Mouse (Mus musculus) hindbrain, embryonic 16.5 days (tissue): Measurements from ENCODE around the gene Gfra1. TPM values are rescaled to one million over a fixed set of nuclear protein-coding genes. Genes with fewer than 3 reads are reported as not detected.
A peak's percentile ranks its signal among the peaks of the same experiment; 100 is the strongest.

Experiments used
- ATAC-seq: fragments of 200-750 bp; cut with Nextera tagmentation; 2 replicates; pipeline ENCODE4 v1.8.0; 2017; ENCODE audit warnings: moderate TSS enrichment, moderate library complexity
- H3K27ac ChIP-seq: fragments of 300-500 bp; sonication (generic); 2 replicates; pipeline ENCODE4 v1.5.1; 2014; ENCODE audit warnings: low read depth, mild to moderate bottlenecking, control low read depth, low read length, moderate library complexity
- H3K27me3 ChIP-seq: fragments of 300-500 bp; sonication (generic); replicated peaks from 2 replicates; pipeline ENCODE4 v1.6.1; 2014; ENCODE audit warnings: low read length; ENCODE audit not compliant: control insufficient read depth, insufficient read depth
- H3K36me3 ChIP-seq: fragments of 300-500 bp; sonication (generic); 2 replicates; pipeline ENCODE4 v1.6.1; 2014; ENCODE audit warnings: mild to moderate bottlenecking, low read length, moderate library complexity, mixed read lengths; ENCODE audit not compliant: control insufficient read depth, insufficient read depth
- H3K4me1 ChIP-seq: fragments of 300-500 bp; sonication (generic); 2 replicates; pipeline ENCODE4 v1.6.1; 2014; ENCODE audit warnings: low read depth, low read length; ENCODE audit not compliant: control insufficient read depth, insufficient read depth
- H3K4me2 ChIP-seq: fragments of 300-500 bp; sonication (generic); 2 replicates; pipeline ENCODE4 v1.6.1; 2014; ENCODE audit warnings: mild to moderate bottlenecking, low read length, control low read depth, moderate library complexity
- H3K4me3 ChIP-seq: fragments of 300-500 bp; sonication (generic); 2 replicates; pipeline ENCODE4 v1.5.1; 2014; ENCODE audit warnings: mild to moderate bottlenecking, low read length, control low read depth, moderate library complexity
- H3K9ac ChIP-seq: fragments of 300-500 bp; sonication (generic); 2 replicates; pipeline ENCODE4 v1.6.1; 2014; ENCODE audit warnings: low read depth, mild to moderate bottlenecking, control low read depth, low read length, moderate library complexity
- H3K9me3 ChIP-seq: fragments of 300-500 bp; sonication (generic); 2 replicates; pipeline ENCODE4 v1.6.1; 2014; ENCODE audit warnings: mild to moderate bottlenecking, low read length, moderate library complexity; ENCODE audit not compliant: control insufficient read depth
- WGBS: fragments of 180-500 bp; shearing (Covaris S2); extraction: QIAGEN DNeasy Blood & Tissue Kit; methylation state at CpG from one replicate; pipeline ENCODE4 v1.1.7; 2014; 5-methylcytosine and 5-hydroxymethylcytosine counted together
- polyA plus RNA-seq: library from polyadenylated mRNA; unstranded; fragments of >200 nt; fragmentation: Nextera tagmentation; extraction: Ambion mirVana; gene quantifications from 2 replicates; pipeline ENCODE4 v1.2.1, GENCODE M21; 2015

Gfra1 gene
- polyA plus RNA-seq, 1 experiment from 2014 or later: 38.6 TPM

DNA sequence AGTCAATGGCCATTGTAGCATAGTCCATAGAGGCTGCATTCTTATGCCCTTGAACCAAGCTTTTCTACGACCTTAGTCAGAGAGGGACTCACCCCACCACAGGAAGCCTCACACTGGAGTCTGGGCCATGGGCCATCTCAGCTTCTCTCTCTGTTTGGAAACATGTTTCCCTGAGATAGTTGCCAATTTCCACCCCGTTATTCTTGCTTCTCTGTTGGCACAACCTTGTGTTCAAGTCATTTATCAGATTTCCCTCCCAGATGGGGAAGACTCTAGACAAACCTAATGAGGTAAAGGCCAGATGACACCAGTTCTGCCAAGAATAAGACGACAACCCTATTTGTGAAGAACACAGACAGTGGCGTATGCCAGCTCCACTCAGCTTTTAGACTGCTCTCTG lies 238.1 kb downstream of the Gfra1 start:
- WGBS: 69% methylated on average over 4 of the region's 4 CpGs
- peak; percentile 56 for ATAC-seq

DNA sequence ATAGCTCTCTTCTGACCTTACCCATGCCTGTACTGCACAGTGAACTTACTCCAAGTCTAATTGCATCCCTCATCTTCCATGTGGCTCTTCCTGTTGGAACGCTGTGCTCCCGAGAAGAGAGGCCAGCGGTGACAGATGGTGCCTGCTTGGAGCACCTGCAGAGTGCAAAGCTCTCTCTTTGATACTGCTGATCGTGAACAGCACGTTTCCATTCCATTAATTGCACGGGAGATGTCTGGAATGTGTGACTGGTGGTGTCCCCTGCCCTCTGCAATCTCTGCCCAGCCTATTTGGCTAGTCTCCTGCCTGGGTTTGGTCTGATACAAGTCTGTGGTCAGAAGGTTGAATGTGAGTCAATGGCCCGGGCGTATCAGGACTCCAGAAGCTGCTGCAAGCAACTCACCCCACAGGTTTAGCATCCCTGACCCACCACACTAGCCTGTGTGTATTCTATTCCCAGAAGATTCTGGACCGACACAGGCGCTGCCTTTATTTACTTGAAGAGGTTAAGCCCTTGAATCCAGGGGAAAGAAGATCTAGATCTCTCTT lies 249.1 kb downstream of the Gfra1 start:
- Histone ChIP-seq H3K9me3 (no peaks in the 10 kb centered on the region), H3K4me1 (no peaks in the 10 kb centered on the region), H3K9ac (no peak overlapping the region), H3K4me3 (no peak overlapping the region), H3K36me3 (no peaks in the 10 kb centered on the region), H3K27ac (no peak overlapping the region), H3K4me2 (no peak overlapping the region), H3K27me3 (no peaks in the 10 kb centered on the region)
- ATAC-seq: peak; percentile 70
- WGBS: 59% methylated on average over 10 of the region's 10 CpGs

More for the DNA sequence above, 238.1 kb downstream of the Gfra1 start:
- H3K27ac ChIP-seq: no peak overlapping the region
- H3K9ac ChIP-seq: no peak overlapping the region
- no peaks in the 10 kb centered on the region for H3K9me3 ChIP-seq
- H3K36me3 ChIP-seq: no peaks in the 10 kb centered on the region
- H3K4me2 ChIP-seq: no peak overlapping the region
- H3K4me1 ChIP-seq: no peaks in the 10 kb centered on the region
- no peak overlapping the region for H3K4me3 ChIP-seq
- H3K27me3 ChIP-seq: no peaks in the 10 kb centered on the region

GRCm38 (mm10) chr19:58205470-58205869 lies 250.2 kb downstream of the Gfra1 start:
- H3K9ac ChIP-seq: no peak overlapping the region
- H3K4me3 ChIP-seq: no peak overlapping the region
- H3K27ac ChIP-seq: no peak overlapping the region
- H3K4me2 ChIP-seq: no peak overlapping the region
- no peaks in the 10 kb centered on the region for H3K9me3 ChIP-seq
- 72% methylated on average over 7 of the region's 7 CpGs for WGBS
- H3K27me3 ChIP-seq: no peaks in the 10 kb centered on the region
- ATAC-seq: no peak
- H3K36me3 ChIP-seq: no peaks in the 10 kb centered on the region
- H3K4me1 ChIP-seq: no peaks in the 10 kb centered on the region

DNA sequence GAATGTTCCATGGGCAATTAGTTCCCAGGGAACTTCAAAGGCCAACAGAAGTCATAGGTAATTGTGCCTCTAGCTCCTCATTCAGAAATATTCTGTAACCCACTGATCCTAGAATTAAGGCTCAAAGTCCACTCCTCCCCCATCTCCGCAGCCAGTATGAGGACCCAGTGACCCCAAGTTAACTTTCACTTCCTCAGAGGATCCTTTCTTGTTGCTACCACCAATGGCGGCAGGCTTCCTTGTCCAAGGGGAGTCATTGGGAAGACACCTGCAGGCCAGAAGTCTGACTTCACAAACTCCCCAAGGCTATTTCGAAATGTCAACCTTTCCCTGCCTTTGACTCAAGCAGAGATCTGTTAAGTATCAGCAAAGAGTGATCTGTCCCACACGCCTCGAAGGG lies 253.1 kb downstream of the Gfra1 start:
- H3K27me3 ChIP-seq: no peaks in the 10 kb centered on the region
- no peak overlapping the region for H3K9ac ChIP-seq
- H3K4me1 ChIP-seq: no peaks in the 10 kb centered on the region
- no peak overlapping the region for H3K27ac ChIP-seq
- no peak overlapping the region for H3K4me3 ChIP-seq
- 80% methylated on average over 5 of the region's 5 CpGs for WGBS
- no peak overlapping the region for H3K4me2 ChIP-seq
- no peaks in the 10 kb centered on the region for H3K36me3 ChIP-seq
- ATAC-seq: no peak
- H3K9me3 ChIP-seq: no peaks in the 10 kb centered on the region

GRCm38 (mm10) chr19:58199679-58200078 lies 256.0 kb downstream of the Gfra1 start:
- 73% methylated on average over 5 of the region's 5 CpGs for WGBS

DNA sequence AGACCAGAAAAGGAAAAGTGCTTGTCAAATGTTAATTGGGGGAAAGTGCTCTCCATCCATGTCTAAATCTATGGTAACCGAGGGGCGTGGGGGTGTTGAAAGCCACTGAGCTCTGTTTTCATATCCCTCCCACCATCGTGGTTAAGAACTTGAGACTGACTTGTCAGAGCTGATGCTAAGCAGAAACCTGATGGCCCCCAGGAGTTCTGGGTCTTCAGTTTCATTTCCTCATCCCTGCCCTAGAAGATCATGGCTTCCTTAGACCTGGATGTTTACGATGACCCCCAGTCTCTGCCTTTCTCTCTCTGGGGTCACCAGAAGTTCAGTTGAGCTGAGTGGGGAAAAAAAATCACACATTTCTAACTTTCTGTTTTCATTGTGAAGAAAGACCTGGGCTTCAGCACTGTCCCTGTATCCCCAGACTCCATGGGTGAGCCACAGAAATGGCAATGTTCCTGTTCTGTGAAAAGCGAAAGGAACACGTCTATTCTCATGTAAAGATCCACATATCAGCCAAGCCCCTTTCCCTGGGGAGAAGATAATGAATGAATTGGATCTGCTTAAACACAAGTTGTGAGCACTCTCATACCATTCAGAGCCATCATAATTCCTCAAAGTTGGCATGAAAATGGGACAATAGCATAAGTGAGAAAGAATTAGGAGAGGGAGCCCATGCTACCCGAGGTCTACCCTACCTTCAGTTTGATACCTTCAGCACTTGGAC lies 261.8 kb downstream of the Gfra1 start:
- no peak overlapping the region for H3K27ac ChIP-seq
- H3K9ac ChIP-seq: no peak overlapping the region
- H3K27me3 ChIP-seq: no peaks in the 10 kb centered on the region
- H3K4me2 ChIP-seq: no peak overlapping the region
- no peak overlapping the region for H3K4me3 ChIP-seq
- H3K4me1 ChIP-seq: no peaks in the 10 kb centered on the region
- H3K9me3 ChIP-seq: no peaks in the 10 kb centered on the region
- ATAC-seq: no peak
- H3K36me3 ChIP-seq: no peaks in the 10 kb centered on the region
- 77% methylated on average over 7 of the region's 7 CpGs for WGBS

More at GRCm38 (mm10) chr19:58199679-58200078, 256.0 kb downstream of the Gfra1 start:
- Histone ChIP-seq H3K4me1 (no peaks in the 10 kb centered on the region), H3K27me3 (no peaks in the 10 kb centered on the region), H3K9me3 (no peaks in the 10 kb centered on the region), H3K36me3 (no peaks in the 10 kb centered on the region), H3K4me3 (no peak overlapping the region), H3K27ac (no peak overlapping the region), H3K9ac (no peak overlapping the region), H3K4me2 (no peak overlapping the region)
- no peak for ATAC-seq

GRCm38 (mm10) chr19:58190947-58191346 lies 264.8 kb downstream of the Gfra1 start:
- Histone ChIP-seq H3K27ac (no peak overlapping the region), H3K9me3 (no peaks in the 10 kb centered on the region), H3K4me3 (no peak overlapping the region), H3K4me2 (no peak overlapping the region), H3K9ac (no peak overlapping the region), H3K4me1 (no peaks in the 10 kb centered on the region), H3K27me3 (no peaks in the 10 kb centered on the region), H3K36me3 (no peaks in the 10 kb centered on the region)
- ATAC-seq: no peak
- 79% methylated on average over 2 of the region's 2 CpGs for WGBS

DNA sequence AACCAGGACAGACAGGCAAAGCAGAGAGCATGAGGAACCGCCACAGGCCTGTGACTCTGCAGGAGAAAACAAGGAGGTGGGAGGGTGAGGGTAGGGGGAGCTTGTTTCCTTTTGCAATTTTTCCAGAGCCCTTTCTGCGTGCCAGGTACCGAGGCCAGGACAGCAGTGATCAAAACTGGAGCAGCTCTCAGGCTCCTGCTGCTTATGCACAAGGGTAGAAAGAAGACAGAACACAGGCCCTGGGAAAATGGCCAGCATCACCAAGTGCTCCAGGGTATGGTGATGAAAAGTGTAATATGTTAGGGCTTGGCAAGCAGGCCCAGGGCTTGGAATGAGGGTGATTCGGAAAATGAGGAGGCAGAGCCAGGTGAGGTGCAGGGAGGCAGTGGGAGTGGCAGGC lies 269.2 kb downstream of the Gfra1 start:
- no peak overlapping the region for H3K9ac ChIP-seq
- WGBS: 39% methylated on average over 4 of the region's 4 CpGs
- H3K36me3 ChIP-seq: no peaks in the 10 kb centered on the region
- H3K9me3 ChIP-seq: no peaks in the 10 kb centered on the region
- H3K27ac ChIP-seq: no peak overlapping the region
- H3K4me3 ChIP-seq: no peak overlapping the region
- H3K4me1 ChIP-seq: no peaks in the 10 kb centered on the region
- no peak overlapping the region for H3K4me2 ChIP-seq
- ATAC-seq: no peak
- no peaks in the 10 kb centered on the region for H3K27me3 ChIP-seq
